Mouse (Mus musculus) ZHBTc4 (cell line): Measurements from ENCODE around the gene Eml3.
"Not testable (repeated sequence)": the region's sequence is repeated elsewhere in the genome, so short reads cannot be mapped to it uniquely, and the experiment has no call there.

Experiments used
- DNase-seq: peaks from one replicate; pipeline ENCODE4 v3.0.0-alpha.2; 2011; ENCODE audit warnings: low read depth, low spot score

The Eml3 gene

DNA sequence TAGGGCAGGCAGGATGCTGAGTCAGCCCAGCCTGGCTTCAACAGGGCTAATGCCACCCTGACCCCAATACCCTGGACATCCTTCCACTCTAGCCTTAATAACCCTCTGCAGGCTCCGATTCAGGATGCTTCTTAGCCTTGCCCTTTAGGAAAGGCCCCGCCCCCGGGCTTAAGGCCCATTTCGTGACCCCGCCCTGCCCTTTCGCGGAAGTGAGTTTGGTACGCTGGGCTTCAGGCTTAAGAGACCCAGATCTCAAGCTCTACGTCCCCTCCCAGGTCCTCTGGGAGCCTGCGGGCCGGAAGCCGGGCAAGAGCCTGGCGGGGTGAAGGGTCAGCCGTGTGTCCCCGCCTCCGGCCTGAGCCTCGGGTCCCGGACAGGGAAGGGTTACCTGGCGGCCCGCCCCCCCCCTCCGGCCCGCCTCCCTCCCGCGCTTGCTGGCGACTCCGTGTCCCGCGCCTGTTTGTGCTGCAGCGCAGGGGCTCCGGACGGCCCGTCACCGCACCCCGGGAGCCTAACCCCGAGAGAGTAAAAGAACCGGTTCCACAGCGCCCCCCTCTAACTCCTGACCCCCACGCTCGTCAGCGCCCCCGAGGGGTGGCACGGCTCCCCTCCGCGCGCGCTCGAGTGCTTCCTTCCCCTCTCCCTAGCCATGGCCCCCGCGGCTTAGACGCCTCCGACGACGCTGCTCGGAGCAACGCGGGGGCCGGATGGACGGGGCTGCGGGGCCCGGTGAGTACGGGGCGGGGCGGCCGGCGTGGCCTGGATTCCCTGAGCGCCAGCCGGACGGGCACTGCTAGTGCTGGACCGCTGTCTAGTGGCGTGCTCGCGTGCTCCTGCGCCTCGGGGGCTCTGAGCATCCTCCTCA, at the start of gene Eml3, which contains the start of gene Rom1:
Gene Eml3, plus strand, starts transcription at position 329 of the 865 bp plus-strand sequence.
Gene Rom1, minus strand, starts transcription at position 133 of the 865 bp plus-strand sequence.
- DNase-seq, result peak; percentile 93

GRCm38 (mm10) chr19:8880311-8881033, 48.9 kb upstream of the Eml3 start, which contains the start of gene Uqcc3:
Gene Uqcc3, minus strand, starts transcription at chr19:8880923.
- DNase-seq, result peak; percentile 89

GRCm38 (mm10) chr19:8881034-8881392, 48.3 kb upstream of the Eml3 start:
- DNase-seq, result no peak

DNA sequence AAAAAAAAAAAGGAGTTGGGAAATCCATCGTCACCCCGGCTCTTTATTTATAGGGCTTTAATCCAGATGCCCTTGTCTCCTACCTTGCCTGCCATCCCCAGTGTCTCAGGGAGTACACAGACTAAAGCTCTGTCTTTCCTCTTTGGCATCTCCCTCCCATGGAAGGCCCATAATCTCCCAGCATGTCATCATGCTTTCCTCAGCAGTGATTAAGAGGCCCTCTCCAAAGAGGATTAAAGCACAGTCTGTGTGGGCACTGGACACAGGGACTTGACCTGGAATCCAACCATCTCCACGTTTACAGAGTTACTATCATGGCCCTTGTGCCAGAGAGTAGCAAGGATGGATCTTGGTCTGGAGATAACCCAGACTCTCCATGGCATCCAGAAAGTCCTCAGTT, 45.7 kb upstream of the Eml3 start, which contains the start of the genes Lbhd1 and Gm49403:
Gene Lbhd1, plus strand, starts transcription at position 117 of the 400 bp plus-strand sequence.
Gene Gm49403, plus strand, starts transcription at position 315 of the 400 bp plus-strand sequence.
- no peak for DNase-seq

DNA sequence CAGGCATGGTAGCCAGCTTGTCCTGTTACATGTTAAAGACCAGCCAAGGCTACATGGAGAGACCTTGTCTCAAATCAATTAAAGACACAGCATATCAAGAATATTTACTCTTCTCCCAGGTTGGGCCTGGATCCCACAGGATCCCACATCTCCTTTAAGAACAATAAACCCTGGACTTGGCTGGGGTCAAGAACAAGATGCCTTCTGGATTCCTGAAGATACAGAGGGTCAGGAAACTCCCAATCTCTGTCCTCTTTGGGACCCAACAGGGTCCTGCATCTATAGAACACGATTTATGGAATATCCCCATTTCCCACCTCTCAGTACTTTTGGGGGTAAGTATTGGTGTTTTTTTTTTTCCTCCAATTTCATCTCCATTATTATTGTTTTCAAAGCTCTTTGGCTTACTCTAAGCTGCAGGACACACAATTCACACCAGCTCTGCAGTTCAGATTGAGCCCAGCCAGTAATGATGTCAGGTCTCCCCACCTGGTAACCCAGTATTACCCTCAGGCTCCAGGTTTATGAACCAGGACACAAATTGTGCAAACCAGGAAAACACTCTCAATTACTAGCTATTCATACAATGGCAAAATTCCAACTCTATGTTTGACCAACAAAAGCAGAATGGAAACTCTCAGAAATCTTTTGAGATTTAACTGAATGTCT, 42.3 kb upstream of the Eml3 start:
- peak; percentile 62 for DNase-seq

DNA sequence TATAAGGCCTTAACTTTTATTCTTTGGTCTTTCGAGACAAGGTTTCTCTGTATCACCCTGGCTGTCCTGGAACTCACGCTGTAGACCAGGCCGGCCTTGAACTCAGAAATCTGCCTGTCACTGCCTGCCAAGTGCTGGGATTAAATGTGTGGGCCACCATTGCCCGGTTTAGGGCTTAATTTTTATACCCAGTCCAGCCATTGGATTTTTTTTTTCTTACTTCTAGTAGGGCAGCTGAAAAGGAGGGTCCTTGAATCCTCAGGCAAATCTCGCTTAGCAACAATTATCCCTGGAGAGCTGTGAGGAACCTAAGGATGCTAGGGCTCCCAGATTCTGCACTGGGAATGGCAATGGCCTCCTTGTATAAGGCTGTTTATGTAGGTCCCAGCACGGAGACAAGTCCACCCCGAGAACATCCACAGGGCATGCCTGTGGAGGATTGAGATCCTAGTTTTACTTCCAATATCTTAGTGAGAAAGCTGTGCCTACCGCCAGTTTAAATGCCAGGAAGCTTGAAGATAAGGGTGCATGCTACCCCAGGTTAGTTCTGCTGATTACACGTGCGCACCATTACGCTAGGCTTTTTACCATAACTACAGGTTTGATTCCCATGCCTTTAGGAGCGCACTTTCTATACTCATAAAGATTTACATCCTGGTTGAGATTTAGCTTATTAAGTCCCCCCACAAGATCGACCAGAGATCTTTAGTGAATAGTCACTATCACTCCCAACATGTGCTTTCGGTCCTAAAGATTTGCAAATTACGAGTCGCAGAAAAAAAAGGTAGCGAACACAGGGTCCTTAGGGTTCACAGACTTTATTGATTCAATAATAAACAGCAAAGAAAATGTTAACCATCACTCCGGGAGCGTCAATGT, 41.5 kb upstream of the Eml3 start:
- peak; percentile 69 for DNase-seq

GRCm38 (mm10) chr19:8888511-8889385, 40.6 kb upstream of the Eml3 start, which contains the start of the genes 1810009A15Rik and Gm49416:
Gene 1810009A15Rik, plus strand, starts transcription at chr19:8888853.
Gene Gm49416, plus strand, starts transcription at chr19:8888926.
- DNase-seq, result peak; percentile 99

DNA sequence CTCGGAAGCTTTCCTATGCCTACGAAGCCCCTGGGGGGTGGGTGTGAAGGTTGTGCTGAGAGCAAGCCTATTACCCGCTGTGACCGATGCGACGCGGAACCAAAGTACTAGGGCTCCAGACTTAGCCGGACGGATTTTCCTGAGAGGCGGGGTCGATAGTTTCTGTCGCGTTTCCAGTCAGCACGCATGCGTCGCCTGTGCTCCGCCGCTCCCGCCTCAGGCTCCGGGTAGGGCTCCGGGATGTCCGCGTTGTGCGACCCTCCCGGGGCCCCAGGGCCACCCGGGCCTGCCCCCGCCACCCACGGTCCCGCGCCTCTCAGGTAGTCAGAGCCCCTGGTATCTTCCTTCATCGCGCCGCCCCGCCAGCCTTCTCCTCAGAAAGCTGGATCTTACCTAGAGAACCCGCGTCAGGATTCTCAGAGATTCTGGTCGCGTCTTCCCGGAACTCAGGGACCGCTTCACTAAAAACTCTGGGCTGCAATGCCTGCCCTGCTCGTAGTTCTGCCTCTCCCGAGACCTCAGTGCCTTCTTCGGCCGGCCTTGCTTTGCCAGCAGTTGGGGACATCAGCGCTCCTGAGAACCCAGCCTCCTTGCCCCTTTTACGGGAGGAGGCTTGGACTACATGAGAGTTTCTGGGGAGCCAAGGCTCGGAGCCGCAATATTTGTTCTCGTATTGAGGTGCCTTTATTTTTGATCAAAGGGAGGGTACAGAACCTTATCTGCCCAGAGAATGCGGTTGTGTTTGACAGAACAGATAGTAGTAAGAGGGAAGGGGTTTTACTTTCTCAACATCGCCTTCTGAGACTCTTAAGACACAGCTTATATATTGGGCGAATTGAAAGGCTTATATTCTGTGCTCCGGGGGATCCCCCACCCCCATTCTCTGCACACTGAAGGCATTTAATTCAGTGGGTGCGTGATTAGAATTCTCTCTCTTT, 36.3 kb upstream of the Eml3 start, which contains the start of gene Ints5:
Gene Ints5, plus strand, starts transcription at position 177 of the 938 bp plus-strand sequence.
- DNase-seq, result peak; percentile 95

DNA sequence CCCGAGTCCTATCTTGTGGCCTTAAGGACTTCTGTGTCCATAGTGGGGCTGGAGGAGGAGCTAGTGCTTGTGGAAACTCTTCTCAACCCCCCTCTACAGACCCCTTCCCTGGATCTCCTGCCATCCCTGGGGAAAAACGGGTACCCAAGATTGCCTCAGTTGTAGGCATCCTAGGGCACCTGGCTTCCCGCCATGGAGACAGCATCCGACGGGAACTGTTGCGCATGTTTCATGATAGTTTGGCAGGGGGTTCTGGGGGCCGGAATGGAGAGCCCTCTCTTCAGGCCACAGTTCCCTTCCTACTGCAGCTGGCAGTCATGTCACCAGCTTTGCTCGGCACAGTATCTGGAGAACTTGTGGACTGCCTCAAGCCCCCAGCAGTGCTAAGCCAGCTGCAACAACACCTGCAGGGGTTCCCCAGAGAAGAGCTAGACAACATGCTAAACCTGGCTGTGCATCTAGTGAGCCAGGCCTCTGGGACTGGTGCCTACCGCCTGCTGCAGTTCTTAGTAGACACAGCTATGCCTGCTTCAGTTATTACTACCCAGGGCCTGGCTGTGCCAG, 33.9 kb upstream of the Eml3 start:
- no peak for DNase-seq

DNA sequence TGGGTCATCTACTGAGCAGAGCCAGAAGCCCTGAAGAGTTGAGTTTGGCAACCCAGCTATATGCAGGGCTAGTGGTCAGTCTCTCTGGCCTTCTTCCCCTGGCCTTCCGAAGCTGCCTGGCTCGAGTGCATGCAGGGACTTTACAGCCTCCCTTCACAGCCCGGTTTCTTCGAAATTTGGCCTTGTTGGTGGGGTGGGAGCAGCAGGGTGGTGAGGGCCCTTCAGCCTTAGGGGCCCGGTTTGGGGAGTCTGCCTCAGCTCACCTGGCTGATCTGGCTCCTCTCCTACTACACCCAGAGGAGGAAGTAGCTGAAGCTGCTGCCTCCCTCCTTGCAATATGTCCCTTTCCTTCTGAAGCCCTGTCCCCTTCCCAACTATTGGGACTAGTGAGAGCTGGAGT, 33.1 kb upstream of the Eml3 start:
- not testable (repeated sequence) for DNase-seq

- DNase-seq, result peak; percentile 79
Observed at GRCm38 (mm10) chr19:8897211-8897864, 32.0 kb upstream of the Eml3 start.

GRCm38 (mm10) chr19:8897865-8898495, 31.4 kb upstream of the Eml3 start, which contains the start of gene Ganab:
Gene Ganab, plus strand, starts transcription at chr19:8898071.
- DNase-seq, result peak; percentile 99

DNA sequence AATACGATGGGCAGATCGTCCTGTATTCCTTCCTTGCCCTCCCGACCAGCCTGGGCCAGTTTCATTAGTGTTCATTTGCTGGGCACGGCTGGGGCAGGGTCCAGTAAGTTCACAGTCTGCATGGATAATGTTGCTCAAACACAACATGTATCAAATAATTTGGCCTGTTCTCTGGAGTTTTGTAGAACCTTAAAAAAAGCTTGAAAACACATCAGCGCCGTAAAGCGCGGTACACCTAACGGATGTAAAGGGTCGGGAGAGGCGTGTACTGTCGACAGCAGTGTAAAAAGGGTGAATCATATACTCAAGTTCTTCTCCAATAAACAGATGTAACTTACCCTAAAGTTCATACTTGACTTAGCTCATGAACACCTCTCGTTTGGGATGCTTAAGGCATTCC, 30.8 kb upstream of the Eml3 start:
- DNase-seq, result peak; percentile 37

DNA sequence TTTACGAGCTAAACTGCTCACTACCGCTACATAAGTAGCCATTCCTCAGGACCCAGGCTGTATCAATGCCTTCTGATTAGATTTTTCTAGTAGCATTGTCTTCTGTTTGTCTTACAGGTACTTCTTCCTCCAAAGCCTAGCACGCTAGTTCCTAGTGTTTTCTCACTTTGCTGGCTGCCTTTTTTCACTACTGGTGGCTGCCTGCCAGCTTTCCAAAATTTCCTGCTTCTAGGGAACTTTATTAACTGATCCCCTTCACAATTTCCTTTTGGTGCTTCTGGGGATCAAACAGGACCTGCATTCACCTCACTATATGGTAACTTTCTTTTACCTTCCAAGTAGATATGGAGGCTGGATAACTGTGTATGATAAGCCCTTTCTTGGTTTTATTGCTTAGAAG, 30.3 kb upstream of the Eml3 start:
- DNase-seq, result no peak

DNA sequence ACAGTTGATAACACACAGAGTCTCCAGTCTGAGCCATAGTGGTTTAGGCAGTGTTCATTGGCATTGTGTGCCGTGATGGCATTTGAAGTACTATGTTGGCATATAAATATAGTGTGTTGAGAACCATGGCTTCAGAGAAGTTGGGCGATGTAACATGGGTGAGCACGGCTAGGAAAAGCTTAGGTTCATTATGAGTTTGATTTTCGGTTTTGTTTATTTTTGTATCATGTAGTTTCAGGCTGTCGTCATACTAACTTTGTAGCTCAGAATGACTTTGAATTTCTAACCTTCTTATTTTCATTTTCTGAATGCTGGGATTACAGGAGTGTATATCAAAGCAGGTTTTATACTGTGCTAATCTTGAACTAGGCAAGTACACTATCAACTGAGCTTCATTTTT, 25.9 kb upstream of the Eml3 start:
- no peak for DNase-seq

- DNase-seq, result no peak
Observed at GRCm38 (mm10) chr19:8908531-8908930, 20.8 kb upstream of the Eml3 start.

GRCm38 (mm10) chr19:8911810-8912209, 17.5 kb upstream of the Eml3 start:
- DNase-seq, result no peak
